Mouse (Mus musculus) layer of hippocampus, adult 9-11 months (tissue): ENCODE results near the gene Fcgbp.

ENCODE experiments used
- DNase-seq: peaks from one replicate; pipeline ENCODE4 v3.0.0; 2022

The Fcgbp gene

GRCm38 (mm10) chr7:28070531-28071298, at the start of gene Fcgbp:
Fcgbp (plus strand) TSS chr7:28071236.
- no peak for DNase-seq

GRCm38 (mm10) chr7:28044524-28044923, 26.5 kb upstream of the Fcgbp start:
- no peak for DNase-seq

DNA sequence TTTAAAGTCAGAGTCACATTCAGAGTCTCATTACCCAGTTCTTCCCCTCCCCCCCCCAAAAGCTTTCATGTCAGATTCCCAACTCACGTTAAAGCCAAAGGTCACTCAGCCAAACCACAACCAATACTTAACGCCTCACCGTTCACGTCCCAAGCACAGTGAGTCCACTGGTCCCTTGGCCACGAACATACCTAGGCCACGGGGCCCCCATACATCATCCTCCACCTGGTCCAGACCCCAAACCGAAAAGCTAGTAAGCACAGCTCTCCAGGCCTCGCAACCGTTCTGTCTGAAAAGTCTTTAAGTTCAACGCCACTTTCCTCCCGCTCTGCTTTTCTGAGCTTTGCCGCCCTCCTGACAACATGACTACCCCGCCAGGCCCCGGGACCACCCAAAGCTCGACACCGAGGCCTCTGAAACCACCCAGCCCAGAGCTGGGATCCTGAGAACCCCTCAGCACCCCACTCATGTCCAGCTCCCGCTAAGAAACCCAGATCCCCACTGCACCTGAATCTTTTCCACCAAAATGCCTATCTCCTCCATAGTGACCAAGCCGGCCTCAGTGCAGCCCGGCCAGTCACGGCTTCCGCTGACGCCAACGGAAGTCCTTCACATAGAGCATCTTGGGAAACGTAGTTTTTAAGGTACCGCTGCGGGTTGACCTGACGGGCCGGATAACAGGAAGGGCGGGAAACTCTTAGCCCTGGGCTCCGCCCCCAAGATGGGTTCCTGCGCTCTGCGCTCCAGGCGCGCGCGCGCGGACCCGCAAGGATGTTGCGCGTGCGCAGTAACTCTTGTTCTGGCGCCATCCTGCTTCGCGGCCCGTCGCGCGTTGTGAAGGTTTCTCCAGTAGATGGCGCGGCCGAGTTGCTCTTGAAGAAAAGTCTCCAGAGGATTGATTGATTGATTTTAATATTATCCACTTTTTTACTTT, 21.3 kb upstream of the Fcgbp start, which contains the start of gene Psmc4:
Psmc4 (minus strand) TSS at position 626 of the 934 bp plus-strand sequence.
- DNase-seq = peak; percentile 99

DNA sequence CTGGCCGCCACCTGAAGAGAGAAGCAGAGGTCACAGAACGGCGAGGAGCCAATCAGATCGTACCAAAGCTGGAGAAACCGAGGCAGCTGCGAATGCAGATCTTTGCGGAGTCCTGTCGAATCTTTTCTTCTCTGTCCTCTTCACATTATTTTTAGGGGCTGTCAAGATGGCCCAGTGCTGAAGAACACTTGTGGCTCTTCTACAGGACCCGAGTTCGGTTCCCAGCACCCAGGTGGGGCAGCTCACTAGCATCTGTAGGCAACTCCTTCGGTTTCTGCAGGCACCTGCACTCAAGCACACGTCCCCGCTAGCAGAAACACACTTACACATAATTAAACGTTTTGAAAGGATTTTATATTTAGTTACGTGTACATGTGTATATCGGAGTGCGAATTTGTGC, 20.5 kb upstream of the Fcgbp start:
- no peak for DNase-seq

GRCm38 (mm10) chr7:28053046-28053930, 17.7 kb upstream of the Fcgbp start:
- DNase-seq = no peak

- DNase-seq = no peak
Measured at GRCm38 (mm10) chr7:28059972-28060371, 11.1 kb upstream of the Fcgbp start.

DNA sequence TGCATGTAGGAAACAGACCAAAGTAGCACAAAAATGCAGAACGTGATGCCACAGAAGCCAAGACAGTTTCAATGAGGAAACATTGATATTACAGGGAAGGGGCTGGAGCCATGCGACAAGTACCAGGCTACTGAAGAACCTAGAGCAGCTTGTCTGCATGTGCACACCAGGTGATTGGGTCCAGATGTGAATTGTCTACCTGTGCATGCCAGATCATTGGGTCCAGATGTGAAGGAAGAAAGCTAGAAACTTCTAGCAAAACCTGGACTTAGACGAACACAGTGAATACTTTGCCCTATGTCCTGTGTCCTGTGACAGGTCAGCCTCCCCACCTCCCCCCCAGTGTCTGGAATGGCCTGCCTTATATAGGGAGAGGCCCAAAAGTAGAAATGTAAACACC, 2.4 kb upstream of the Fcgbp start:
- no peak for DNase-seq

DNA sequence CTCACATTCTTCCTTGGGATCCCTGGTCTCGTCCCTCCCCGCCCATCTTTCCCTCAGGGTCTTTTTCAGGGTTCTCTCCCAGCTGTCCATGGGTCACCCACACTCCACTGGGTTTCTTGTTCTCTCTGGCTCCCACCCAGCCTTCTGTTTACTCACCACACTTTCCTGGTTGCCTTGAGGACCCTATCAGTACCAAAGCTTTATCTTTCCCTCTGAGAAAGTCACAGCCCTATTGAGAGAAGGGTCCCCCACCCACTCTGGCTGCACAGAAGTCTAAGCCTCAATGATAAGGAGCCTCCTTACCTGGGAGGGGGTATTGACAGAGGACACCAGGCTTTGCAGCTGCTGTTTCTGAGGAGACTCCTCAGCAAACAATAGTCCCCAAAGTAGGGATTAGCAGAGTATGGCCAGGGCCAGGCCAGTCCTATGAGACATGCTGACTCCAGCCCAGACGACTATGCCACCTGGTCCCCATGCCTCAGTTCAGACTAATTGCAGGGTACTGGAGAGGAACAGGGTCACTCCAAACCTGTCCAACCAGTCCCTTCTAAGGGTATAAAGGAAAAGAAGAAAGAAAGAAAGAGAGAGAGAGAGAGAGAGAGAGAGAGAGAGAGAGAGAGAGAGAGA, 1.4 kb upstream of the Fcgbp start:
- DNase-seq = no peak

- DNase-seq = peak; percentile 38
Measured at GRCm38 (mm10) chr7:28084215-28084614, 13.2 kb downstream of the Fcgbp start.

DNA sequence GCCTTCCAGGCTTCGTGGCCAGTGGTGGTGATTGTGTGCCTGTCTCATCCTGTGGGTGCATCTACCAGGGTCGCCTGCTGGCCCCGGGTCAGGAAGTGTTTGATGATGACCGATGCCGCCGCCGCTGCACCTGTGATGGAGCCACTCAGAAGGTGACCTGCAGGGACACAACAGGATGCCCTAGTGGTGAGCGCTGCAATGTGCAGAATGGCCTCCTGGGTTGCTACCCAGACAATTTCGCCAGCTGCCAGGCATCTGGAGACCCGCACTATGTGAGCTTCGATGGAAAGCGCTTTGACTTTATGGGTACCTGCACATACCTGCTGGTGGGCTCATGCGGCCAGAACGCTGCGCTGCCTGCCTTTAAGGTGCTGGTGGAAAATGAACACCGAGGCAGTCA, 15.2 kb downstream of the Fcgbp start:
- DNase-seq = no peak

DNA sequence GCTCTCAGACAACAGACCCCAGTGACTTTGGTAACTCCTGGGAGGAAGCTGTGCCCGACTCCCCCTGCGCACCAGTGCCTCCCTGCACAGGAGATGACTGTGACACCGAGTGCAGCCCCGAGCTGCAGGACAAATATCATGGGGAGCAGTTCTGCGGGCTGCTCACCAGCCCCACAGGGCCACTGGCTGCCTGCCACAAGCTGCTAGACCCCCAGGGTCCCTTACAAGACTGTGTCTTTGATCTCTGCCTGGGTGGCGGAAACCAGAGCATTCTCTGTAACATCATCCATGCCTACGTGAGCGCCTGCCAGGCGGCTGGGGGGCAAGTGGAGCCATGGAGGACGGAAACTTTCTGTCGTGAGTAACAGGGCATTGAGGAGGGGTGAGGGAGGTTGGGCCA, 22.5 kb downstream of the Fcgbp start:
- DNase-seq = no peak

DNA sequence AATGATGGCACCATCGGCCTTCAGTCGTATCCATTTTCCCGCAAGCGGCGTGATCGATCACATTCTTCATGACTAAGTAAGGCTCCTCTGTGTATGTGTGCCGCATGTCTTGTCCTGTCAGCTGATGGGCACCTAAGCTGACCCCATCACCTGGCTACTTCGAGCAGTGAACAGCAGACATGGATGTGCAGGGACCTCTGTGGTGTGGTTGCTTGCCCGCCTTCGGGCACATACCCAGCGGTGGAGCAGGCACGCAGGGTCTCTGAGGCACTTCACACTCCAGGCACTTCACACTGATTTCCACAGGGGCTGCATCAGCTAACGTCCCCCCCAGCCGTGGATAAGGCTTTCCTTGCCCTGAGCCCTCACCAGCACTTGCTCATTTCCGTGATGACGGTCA, 28.1 kb downstream of the Fcgbp start:
- DNase-seq = no peak

- DNase-seq = no peak
Measured at GRCm38 (mm10) chr7:28100596-28101590, 29.9 kb downstream of the Fcgbp start.

GRCm38 (mm10) chr7:28102936-28103335, 31.9 kb downstream of the Fcgbp start:
- DNase-seq = peak; percentile 15

DNA sequence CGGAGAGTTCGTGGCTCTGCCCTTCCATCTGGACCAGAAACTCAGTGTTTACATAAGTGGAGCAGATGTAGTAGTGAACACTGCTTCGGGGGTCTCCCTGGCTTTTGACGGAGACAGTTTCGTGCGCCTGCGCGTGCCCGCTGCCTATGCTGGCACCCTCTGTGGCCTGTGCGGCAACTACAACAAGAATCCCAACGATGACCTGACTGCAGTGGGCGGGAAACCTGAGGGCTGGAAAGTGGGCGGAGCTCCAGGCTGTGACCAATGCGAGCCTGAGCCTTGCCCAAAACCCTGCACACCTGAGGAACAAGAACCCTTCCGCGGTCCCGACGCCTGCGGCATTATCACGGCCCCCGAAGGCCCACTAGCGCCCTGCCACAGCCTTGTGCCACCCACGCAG, 33.6 kb downstream of the Fcgbp start:
- DNase-seq = no peak

DNA sequence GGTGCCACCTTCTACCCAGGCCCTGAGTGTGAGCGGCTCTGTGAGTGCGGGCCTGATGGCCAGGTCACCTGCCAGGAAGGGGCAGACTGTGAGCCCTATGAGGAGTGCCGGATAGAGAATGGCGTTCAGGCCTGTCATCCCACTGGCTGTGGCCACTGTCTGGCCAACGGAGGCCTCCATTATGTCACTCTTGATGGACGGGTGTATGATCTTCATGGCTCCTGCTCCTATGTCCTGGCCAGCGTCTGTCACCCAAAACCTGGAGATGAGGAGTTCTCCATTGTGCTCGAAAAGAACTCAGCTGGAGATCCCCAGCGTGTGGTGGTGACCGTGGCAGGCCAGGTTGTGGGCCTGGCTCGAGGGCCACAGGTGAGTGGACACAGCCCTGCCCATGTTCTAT, 35.2 kb downstream of the Fcgbp start:
- no peak for DNase-seq

GRCm38 (mm10) chr7:28114648-28115047, 43.6 kb downstream of the Fcgbp start:
- DNase-seq = no peak

- no peak for DNase-seq
Measured at GRCm38 (mm10) chr7:28129166-28129565, 58.1 kb downstream of the Fcgbp start, which contains the start of gene 9530053A07Rik. 9530053A07Rik (plus strand) TSS chr7:28129466.

- DNase-seq = no peak
Measured at GRCm38 (mm10) chr7:28137613-28138012, 66.6 kb downstream of the Fcgbp start.

DNA sequence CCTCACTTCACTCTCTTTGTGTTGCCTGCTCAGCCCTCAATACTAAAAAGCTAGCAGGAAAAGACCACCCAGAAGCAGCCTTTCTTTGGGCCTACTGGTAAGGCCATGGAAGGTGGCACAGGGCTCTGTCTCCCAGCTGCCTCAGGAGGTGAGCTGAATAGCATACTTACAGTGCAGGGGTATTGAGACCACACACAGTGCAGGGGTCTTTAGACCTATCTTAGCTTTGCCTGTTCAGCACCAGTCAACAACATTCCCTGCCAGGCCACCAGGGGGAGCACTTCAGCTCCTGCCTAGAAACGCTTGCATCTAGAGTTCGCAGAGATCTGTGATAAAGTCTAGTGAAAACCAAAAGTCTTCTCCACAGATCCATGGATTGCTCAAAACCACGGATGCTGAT, 77.2 kb downstream of the Fcgbp start:
- DNase-seq = peak; percentile 24

- no peak for DNase-seq
Measured at GRCm38 (mm10) chr7:28149841-28150240, 78.8 kb downstream of the Fcgbp start.
